Mouse (Mus musculus): ENCODE results near the gene Rpl35a. TPM values are rescaled to one million over a fixed set of nuclear protein-coding genes. Genes with fewer than 3 reads are reported as not detected.

Rpl35a gene
- polyA plus RNA-seq (2014; fragmentation: Nextera tagmentation; extraction: Ambion mirVana), result 603 and 672 TPM in 2 replicates

- Histone ChIP-seq H3K4me2 (ENCODE audit: low read length) (peak within 1 kb of the TSS; percentile 79), H3K36me3 (ENCODE audit: control insufficient read depth, insufficient read depth, low read length) (peaks cover 35% of the 10 kb centered on the region), H3K4me3 (ENCODE audit: control insufficient read depth in 1 of 2, insufficient read depth in 1 of 2, low read depth in 1 of 2, low read length in 2 of 2) (peak within 1 kb of the TSS; percentile 77 to 78), H3K27ac (replicated peaks in 1 of 2; ENCODE audit: control insufficient read depth in 1 of 2, insufficient read depth in 1 of 2, low read depth in 2 of 2, low read length in 2 of 2) (peak within 1 kb of the TSS; percentile 89 to 90), H3K4me1 (ENCODE audit: control insufficient read depth in 2 of 2, insufficient read depth in 2 of 2, low read length in 2 of 2) (peaks cover 3 to 18% of the 10 kb centered on the region in 2 experiments; a peak in 3 of 4 replicates), H3K9me3 (ENCODE audit: control insufficient read depth, low read length) (no peaks in the 10 kb centered on the region), H3K9ac (ENCODE audit: low read length) (peak within 1 kb of the TSS; percentile 97), H3K27me3 (ENCODE audit: control insufficient read depth, insufficient read depth, low read length) (no peaks in the 10 kb centered on the region)
- 0% methylated on average over 47 of the region's 47 CpGs for WGBS
- ATAC-seq (ENCODE audit: insufficient number of reproducible peaks, insufficient read depth, low FRiP score, low read depth), result peak; percentile 90
These were observed at the start of gene Rpl35a, which contains the start of gene Iqcg for GRCm38 (mm10) chr16:33056095-33056785. Rpl35a (plus strand) TSS chr16:33056453. Iqcg (minus strand) TSS chr16:33056218.

- Histone ChIP-seq H3K9me3 (ENCODE audit: control insufficient read depth, low read length) (no peaks in the 10 kb centered on the region), H3K9ac (ENCODE audit: low read length) (no peak overlapping the region), H3K4me2 (ENCODE audit: low read length) (no peak overlapping the region), H3K36me3 (ENCODE audit: control insufficient read depth, insufficient read depth, low read length) (peaks cover 78% of the 10 kb centered on the region), H3K4me3 (ENCODE audit: control insufficient read depth in 1 of 2, insufficient read depth in 1 of 2, low read depth in 1 of 2, low read length in 2 of 2) (no peak overlapping the region), H3K27me3 (ENCODE audit: control insufficient read depth, insufficient read depth, low read length) (no peaks in the 10 kb centered on the region), H3K27ac (replicated peaks in 1 of 2; ENCODE audit: control insufficient read depth in 1 of 2, insufficient read depth in 1 of 2, low read depth in 2 of 2, low read length in 2 of 2) (no peak overlapping the region), H3K4me1 (ENCODE audit: control insufficient read depth in 2 of 2, insufficient read depth in 2 of 2, low read length in 2 of 2) (peaks cover 4 to 11% of the 10 kb centered on the region in 2 experiments)
- ATAC-seq (ENCODE audit: insufficient number of reproducible peaks, insufficient read depth, low FRiP score, low read depth), result no peak
- WGBS, result 94% methylated on average over 7 of the region's 7 CpGs
These were observed 49.4 kb upstream of the Rpl35a start for GRCm38 (mm10) chr16:33006888-33007287.

- Histone ChIP-seq H3K4me3 (ENCODE audit: control insufficient read depth in 1 of 2, insufficient read depth in 1 of 2, low read depth in 1 of 2, low read length in 2 of 2) (no peak overlapping the region), H3K36me3 (ENCODE audit: control insufficient read depth, insufficient read depth, low read length) (peaks cover 79% of the 10 kb centered on the region), H3K27ac (replicated peaks in 1 of 2; ENCODE audit: control insufficient read depth in 1 of 2, insufficient read depth in 1 of 2, low read depth in 2 of 2, low read length in 2 of 2) (no peak overlapping the region), H3K9ac (ENCODE audit: low read length) (no peak overlapping the region), H3K4me1 (ENCODE audit: control insufficient read depth in 2 of 2, insufficient read depth in 2 of 2, low read length in 2 of 2) (peaks cover 4 to 11% of the 10 kb centered on the region in 2 experiments), H3K27me3 (ENCODE audit: control insufficient read depth, insufficient read depth, low read length) (no peaks in the 10 kb centered on the region), H3K9me3 (ENCODE audit: control insufficient read depth, low read length) (no peaks in the 10 kb centered on the region), H3K4me2 (ENCODE audit: low read length) (no peak overlapping the region)
- no peak for ATAC-seq (ENCODE audit: insufficient number of reproducible peaks, insufficient read depth, low FRiP score, low read depth)
- WGBS, result 86% methylated on average over 7 of the region's 7 CpGs
These were observed 48.8 kb upstream of the Rpl35a start for GRCm38 (mm10) chr16:33007436-33007835.

- no peak overlapping the region for H3K9ac ChIP-seq (ENCODE audit: low read length)
- no peaks in the 10 kb centered on the region for H3K27me3 ChIP-seq (ENCODE audit: control insufficient read depth, insufficient read depth, low read length)
- H3K9me3 ChIP-seq (ENCODE audit: control insufficient read depth, low read length), result no peaks in the 10 kb centered on the region
- ATAC-seq (ENCODE audit: insufficient number of reproducible peaks, insufficient read depth, low FRiP score, low read depth), result no peak
- H3K4me1 ChIP-seq (ENCODE audit: control insufficient read depth in 2 of 2, insufficient read depth in 2 of 2, low read length in 2 of 2), result peaks cover 4 to 7% of the 10 kb centered on the region in 2 experiments
- H3K4me2 ChIP-seq (ENCODE audit: low read length), result no peak overlapping the region
- H3K36me3 ChIP-seq (ENCODE audit: control insufficient read depth, insufficient read depth, low read length), result peaks cover 95% of the 10 kb centered on the region
- no peak overlapping the region for H3K27ac ChIP-seq (replicated peaks in 1 of 2; ENCODE audit: control insufficient read depth in 1 of 2, insufficient read depth in 1 of 2, low read depth in 2 of 2, low read length in 2 of 2)
- WGBS, result 88% methylated on average over 6 of the region's 6 CpGs
- H3K4me3 ChIP-seq (ENCODE audit: control insufficient read depth in 1 of 2, insufficient read depth in 1 of 2, low read depth in 1 of 2, low read length in 2 of 2), result no peak overlapping the region
These were observed 46.1 kb upstream of the Rpl35a start for GRCm38 (mm10) chr16:33010166-33010565.

GRCm38 (mm10) chr16:33013801-33014200 is 42.5 kb upstream of the Rpl35a start:
- H3K4me2 ChIP-seq (ENCODE audit: low read length), result no peak overlapping the region
- no peaks in the 10 kb centered on the region for H3K9me3 ChIP-seq (ENCODE audit: control insufficient read depth, low read length)
- H3K9ac ChIP-seq (ENCODE audit: low read length), result no peak overlapping the region
- ATAC-seq (ENCODE audit: insufficient number of reproducible peaks, insufficient read depth, low FRiP score, low read depth), result no peak
- peaks cover 79% of the 10 kb centered on the region for H3K36me3 ChIP-seq (ENCODE audit: control insufficient read depth, insufficient read depth, low read length)
- WGBS, result 91% methylated on average over 5 of the region's 5 CpGs
- H3K27me3 ChIP-seq (ENCODE audit: control insufficient read depth, insufficient read depth, low read length), result no peaks in the 10 kb centered on the region
- no peak overlapping the region for H3K4me3 ChIP-seq (ENCODE audit: control insufficient read depth in 1 of 2, insufficient read depth in 1 of 2, low read depth in 1 of 2, low read length in 2 of 2)
- H3K4me1 ChIP-seq (ENCODE audit: control insufficient read depth in 2 of 2, insufficient read depth in 2 of 2, low read length in 2 of 2), result no peaks in the 10 kb centered on the region
- no peak overlapping the region for H3K27ac ChIP-seq (replicated peaks in 1 of 2; ENCODE audit: control insufficient read depth in 1 of 2, insufficient read depth in 1 of 2, low read depth in 2 of 2, low read length in 2 of 2)

- Histone ChIP-seq H3K36me3 (ENCODE audit: control insufficient read depth, insufficient read depth, low read length) (peaks cover 68% of the 10 kb centered on the region), H3K4me1 (ENCODE audit: control insufficient read depth in 2 of 2, insufficient read depth in 2 of 2, low read length in 2 of 2) (no peaks in the 10 kb centered on the region), H3K27ac (replicated peaks in 1 of 2; ENCODE audit: control insufficient read depth in 1 of 2, insufficient read depth in 1 of 2, low read depth in 2 of 2, low read length in 2 of 2) (no peak overlapping the region), H3K27me3 (ENCODE audit: control insufficient read depth, insufficient read depth, low read length) (no peaks in the 10 kb centered on the region), H3K4me2 (ENCODE audit: low read length) (no peak overlapping the region), H3K9me3 (ENCODE audit: control insufficient read depth, low read length) (no peaks in the 10 kb centered on the region), H3K4me3 (ENCODE audit: control insufficient read depth in 1 of 2, insufficient read depth in 1 of 2, low read depth in 1 of 2, low read length in 2 of 2) (no peak overlapping the region), H3K9ac (ENCODE audit: low read length) (no peak overlapping the region)
- 84% methylated on average over 1 of the region's 1 CpGs for WGBS
- ATAC-seq (ENCODE audit: insufficient number of reproducible peaks, insufficient read depth, low FRiP score, low read depth), result no peak
These were observed 41.3 kb upstream of the Rpl35a start for GRCm38 (mm10) chr16:33014921-33015320.

GRCm38 (mm10) chr16:33015396-33015907 is 40.8 kb upstream of the Rpl35a start:
- WGBS, result 88% methylated on average over 3 of the region's 3 CpGs
- H3K4me2 ChIP-seq (ENCODE audit: low read length), result no peak overlapping the region
- no peak overlapping the region for H3K4me3 ChIP-seq (ENCODE audit: control insufficient read depth in 1 of 2, insufficient read depth in 1 of 2, low read depth in 1 of 2, low read length in 2 of 2)
- H3K9me3 ChIP-seq (ENCODE audit: control insufficient read depth, low read length), result no peaks in the 10 kb centered on the region
- ATAC-seq (ENCODE audit: insufficient number of reproducible peaks, insufficient read depth, low FRiP score, low read depth), result no peak
- H3K27ac ChIP-seq (replicated peaks in 1 of 2; ENCODE audit: control insufficient read depth in 1 of 2, insufficient read depth in 1 of 2, low read depth in 2 of 2, low read length in 2 of 2), result no peak overlapping the region
- H3K36me3 ChIP-seq (ENCODE audit: control insufficient read depth, insufficient read depth, low read length), result peaks cover 62% of the 10 kb centered on the region
- H3K27me3 ChIP-seq (ENCODE audit: control insufficient read depth, insufficient read depth, low read length), result no peaks in the 10 kb centered on the region
- no peak overlapping the region for H3K9ac ChIP-seq (ENCODE audit: low read length)
- H3K4me1 ChIP-seq (ENCODE audit: control insufficient read depth in 2 of 2, insufficient read depth in 2 of 2, low read length in 2 of 2), result no peaks in the 10 kb centered on the region

All from heart, embryonic 14.5 days (tissue).